Mouse (Mus musculus): ENCODE measurements around the gene Ank. TPM values are rescaled to one million over a fixed set of nuclear protein-coding genes. Genes with fewer than 3 reads are reported as not detected.

Ank gene
- polyA plus RNA-seq, 3 experiments from 2014 or later: 12.4 to 20.7 (median 19.4) TPM

- ATAC-seq: no peak
Observed at GRCm38 (mm10) chr15:27497300-27497997, 31.0 kb downstream of the Ank start.

GRCm38 (mm10) chr15:27498078-27498477 is 31.6 kb downstream of the Ank start:
- ATAC-seq: no peak

- no peak for ATAC-seq
Observed at GRCm38 (mm10) chr15:27500390-27500789, 33.9 kb downstream of the Ank start.

GRCm38 (mm10) chr15:27502338-27502737 is 35.9 kb downstream of the Ank start:
- ATAC-seq: no peak

- no peak for ATAC-seq
Observed at GRCm38 (mm10) chr15:27503221-27503620, 36.7 kb downstream of the Ank start.

GRCm38 (mm10) chr15:27503801-27504730 is 37.6 kb downstream of the Ank start:
- ATAC-seq: no peak

- no peak for ATAC-seq
Observed at GRCm38 (mm10) chr15:27506127-27506886, 39.8 kb downstream of the Ank start.

GRCm38 (mm10) chr15:27506893-27507596 is 40.6 kb downstream of the Ank start:
- ATAC-seq: no peak

GRCm38 (mm10) chr15:27508169-27508568 is 41.7 kb downstream of the Ank start:
- no peak for ATAC-seq

GRCm38 (mm10) chr15:27508982-27509381 is 42.5 kb downstream of the Ank start:
- ATAC-seq: no peak

GRCm38 (mm10) chr15:27516927-27517326 is 50.5 kb downstream of the Ank start:
- ATAC-seq: no peak

- peak; percentile 78 for ATAC-seq
Observed at GRCm38 (mm10) chr15:27518026-27518425, 51.5 kb downstream of the Ank start.

GRCm38 (mm10) chr15:27519857-27520256 is 53.4 kb downstream of the Ank start:
- no peak for ATAC-seq

GRCm38 (mm10) chr15:27525233-27526005 is 58.9 kb downstream of the Ank start:
- no peak for ATAC-seq

- no peak for ATAC-seq
Observed at GRCm38 (mm10) chr15:27528896-27529295, 62.4 kb downstream of the Ank start.

GRCm38 (mm10) chr15:27530023-27530422 is 63.5 kb downstream of the Ank start:
- no peak for ATAC-seq

GRCm38 (mm10) chr15:27533036-27533435 is 66.6 kb downstream of the Ank start:
- no peak for ATAC-seq

GRCm38 (mm10) chr15:27535681-27536080 is 69.2 kb downstream of the Ank start:
- ATAC-seq: no peak

- no peak for ATAC-seq
Observed at GRCm38 (mm10) chr15:27536186-27536585, 69.7 kb downstream of the Ank start.

- ATAC-seq: no peak
Observed at GRCm38 (mm10) chr15:27536771-27537170, 70.3 kb downstream of the Ank start.

GRCm38 (mm10) chr15:27537519-27538223 is 71.2 kb downstream of the Ank start:
- ATAC-seq: no peak

All from inflammation-experienced regulatory T-cells, adult 6 months (primary cell).